Mouse (Mus musculus) ES-Bruce4 (cell line): ENCODE data around the gene Magi1. TPM values are rescaled to one million over a fixed set of nuclear protein-coding genes. Genes with fewer than 3 reads are reported as not detected.

Source experiments
- H3K27ac ChIP-seq: 2 replicates; pipeline ENCODE4 v1.5.1; 2012; ENCODE audit warnings: low read length, inconsistent platforms; ENCODE audit not compliant: insufficient read depth
- H3K27me3 ChIP-seq: 2 replicates; pipeline ENCODE4 v1.6.1; 2012; ENCODE audit warnings: mild to moderate bottlenecking, low read length, inconsistent platforms; ENCODE audit not compliant: control insufficient read depth, poor library complexity, insufficient read depth, severe bottlenecking
- H3K36me3 ChIP-seq: 2 replicates; pipeline ENCODE4 v1.6.1; 2012; ENCODE audit warnings: inconsistent platforms, mild to moderate bottlenecking, low read length, moderate library complexity; ENCODE audit not compliant: control insufficient read depth, poor library complexity, insufficient read depth, severe bottlenecking
- H3K4me1 ChIP-seq: one replicate; pipeline ENCODE4 v1.8.1; 2011; ENCODE audit warnings: low read length; ENCODE audit not compliant: control insufficient read depth, insufficient read depth
- H3K4me3 ChIP-seq: 2 replicates; pipeline ENCODE4 v1.5.1; 2011; ENCODE audit warnings: low read depth, mild to moderate bottlenecking, low read length
- H3K9ac ChIP-seq: 2 replicates; pipeline ENCODE4 v1.6.1; 2012; ENCODE audit warnings: low read depth, mild to moderate bottlenecking, inconsistent platforms; ENCODE audit not compliant: poor library complexity, severe bottlenecking
- H3K9me3 ChIP-seq: replicated peaks from 2 replicates; pipeline ENCODE4 v1.6.1; 2012; ENCODE audit warnings: mild to moderate bottlenecking, low read length, inconsistent platforms; ENCODE audit not compliant: control insufficient read depth, poor library complexity, insufficient read depth, severe bottlenecking
- CTCF ChIP-seq: IDR thresholded peaks from one replicate; pipeline ENCODE4 v1.8.1; 2011; ENCODE audit warnings: low read depth, low read length
- EP300 ChIP-seq: IDR thresholded peaks from 2 replicates; pipeline ENCODE4 v1.6.1; 2011; ENCODE audit warnings: low read depth, low read length; ENCODE audit not compliant: insufficient read depth
- POLR2A ChIP-seq: IDR thresholded peaks from one replicate; pipeline ENCODE4 v1.8.1; 2011; ENCODE audit warnings: low read length; ENCODE audit not compliant: insufficient read depth
- polyA plus RNA-seq: library from polyadenylated mRNA; stranded (reverse); fragments of >200 nt; gene quantifications from 2 replicates; pipeline ENCODE4 v1.2.4, GENCODE M21; 2011; ENCODE audit warnings: low read depth; ENCODE audit not compliant: missing spikeins, insufficient read depth, insufficient read length

Magi1 gene
- polyA plus RNA-seq, 1 experiment, result 22.4 TPM

GRCm38 (mm10) chr6:94281606-94282280 lies 2.0 kb downstream of the Magi1 start:
- Histone ChIP-seq H3K36me3 (no peaks in the 10 kb centered on the region), H3K4me3 (peak overlapping the region; percentile 17), H3K9me3 (no peaks in the 10 kb centered on the region), H3K4me1 (no peaks in the 10 kb centered on the region), H3K9ac (no peak overlapping the region), H3K27ac (no peak overlapping the region), H3K27me3 (no peaks in the 10 kb centered on the region)
- no peak for TF ChIP-seq POLR2A
- TF ChIP-seq CTCF, result no peak
- no peak for TF ChIP-seq EP300

DNA sequence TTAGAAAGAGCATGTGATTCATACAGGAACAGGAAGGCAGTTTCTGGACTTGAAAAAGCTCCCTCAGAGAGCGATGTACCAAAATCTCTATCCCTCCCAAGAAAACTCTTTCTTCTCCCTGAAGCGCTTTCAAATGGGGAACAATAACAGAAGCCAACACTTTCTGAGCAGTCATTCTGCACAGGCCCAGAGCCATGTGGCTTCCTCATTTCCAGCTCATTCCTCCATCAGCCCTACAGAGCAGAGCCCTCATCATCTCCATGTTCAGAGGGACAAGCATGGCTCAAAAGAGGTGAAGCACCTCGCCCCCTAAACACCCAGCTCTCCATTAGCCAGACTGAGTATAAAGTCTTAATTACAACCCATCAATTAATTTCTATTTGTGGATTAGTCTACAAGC lies 9.8 kb downstream of the Magi1 start:
- no peaks in the 10 kb centered on the region for H3K36me3 ChIP-seq
- H3K27ac ChIP-seq, result no peak overlapping the region
- no peak overlapping the region for H3K4me3 ChIP-seq
- H3K9me3 ChIP-seq, result no peaks in the 10 kb centered on the region
- H3K9ac ChIP-seq, result no peak overlapping the region
- H3K27me3 ChIP-seq, result no peaks in the 10 kb centered on the region
- TF ChIP-seq POLR2A, result no peak
- TF ChIP-seq CTCF, result no peak
- TF ChIP-seq EP300, result no peak
- no peaks in the 10 kb centered on the region for H3K4me1 ChIP-seq

DNA sequence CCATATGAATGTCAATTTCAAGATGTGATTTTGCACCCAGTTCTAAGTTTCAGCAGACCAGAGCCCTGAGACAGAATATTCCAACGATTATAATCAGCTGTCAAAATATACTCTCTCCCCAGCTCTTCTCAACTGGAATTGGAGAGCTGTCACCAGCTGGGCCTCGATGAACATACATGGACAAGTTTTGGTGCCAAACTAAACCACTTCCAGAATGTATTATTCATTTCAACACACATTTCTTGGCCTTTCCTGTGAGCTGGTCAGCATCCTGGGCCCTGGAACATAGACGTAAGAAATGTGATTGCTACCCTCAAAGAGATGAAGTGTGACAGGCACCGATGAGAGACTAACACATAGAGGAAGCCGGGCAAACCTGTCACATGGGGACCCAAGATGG lies 13.7 kb downstream of the Magi1 start:
- Histone ChIP-seq H3K4me3 (no peak overlapping the region), H3K27ac (no peak overlapping the region), H3K4me1 (peaks cover 4% of the 10 kb centered on the region), H3K9me3 (no peaks in the 10 kb centered on the region), H3K27me3 (no peaks in the 10 kb centered on the region), H3K36me3 (no peaks in the 10 kb centered on the region), H3K9ac (no peak overlapping the region)
- no peak for TF ChIP-seq EP300
- TF ChIP-seq CTCF, result no peak
- TF ChIP-seq POLR2A, result no peak

DNA sequence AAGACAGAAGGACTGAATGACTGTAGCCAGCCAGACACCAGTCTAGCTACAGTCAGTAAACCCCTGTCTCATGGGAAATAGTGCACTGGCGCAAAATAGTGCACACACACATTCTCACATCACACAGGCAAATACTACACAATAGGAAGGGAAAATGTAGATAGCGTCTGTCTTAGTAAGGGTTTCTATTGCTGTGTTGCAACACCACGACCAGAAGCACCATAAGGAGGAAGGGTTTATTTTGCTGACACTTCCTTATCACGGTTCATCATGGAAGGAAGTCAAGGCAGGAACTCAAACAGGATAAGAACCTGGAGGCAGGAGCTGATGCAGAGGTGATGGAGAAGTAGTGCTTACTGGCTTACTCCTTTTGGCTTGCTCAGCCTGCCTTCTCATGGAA lies 14.5 kb downstream of the Magi1 start:
- no peak overlapping the region for H3K27ac ChIP-seq
- TF ChIP-seq CTCF, result no peak
- TF ChIP-seq POLR2A, result no peak
- no peak for TF ChIP-seq EP300

GRCm38 (mm10) chr6:94265244-94265935 lies 18.3 kb downstream of the Magi1 start:
- Histone ChIP-seq H3K36me3 (no peaks in the 10 kb centered on the region), H3K4me1 (peaks cover 4% of the 10 kb centered on the region), H3K9ac (no peak overlapping the region), H3K27me3 (no peaks in the 10 kb centered on the region), H3K4me3 (no peak overlapping the region), H3K9me3 (no peaks in the 10 kb centered on the region), H3K27ac (no peak overlapping the region)
- TF ChIP-seq POLR2A (no peak), CTCF (no peak), EP300 (no peak)

More for the DNA sequence above, 14.5 kb downstream of the Magi1 start:
- H3K9me3 ChIP-seq, result no peaks in the 10 kb centered on the region
- no peak overlapping the region for H3K9ac ChIP-seq
- H3K4me1 ChIP-seq, result peaks cover 4% of the 10 kb centered on the region
- H3K4me3 ChIP-seq, result no peak overlapping the region
- H3K36me3 ChIP-seq, result no peaks in the 10 kb centered on the region
- no peaks in the 10 kb centered on the region for H3K27me3 ChIP-seq
